Mouse (Mus musculus) liver, adult 2 months (tissue): ENCODE measurements around the gene Rgs7bp. TPM values are rescaled to one million over a fixed set of nuclear protein-coding genes. Genes with fewer than 3 reads are reported as not detected.

Source experiments
- DNase-seq: peaks from one replicate; pipeline ENCODE4 v3.0.0-alpha.2; 2011; ENCODE audit warnings: low read depth, low spot score; ENCODE audit errors: extremely low read depth
- H3K27ac ChIP-seq: fragments of 200-500 bp; replicated peaks from 2 replicates; pipeline ENCODE4 v1.5.1; 2012; ENCODE audit warnings: low read depth, mild to moderate bottlenecking, control low read depth, inconsistent platforms, low read length; ENCODE audit not compliant: insufficient read depth
- H3K27me3 ChIP-seq: fragments of 200-500 bp; 2 replicates; pipeline ENCODE4 v1.6.1; 2012; ENCODE audit warnings: mild to moderate bottlenecking, moderate library complexity, low read length, inconsistent platforms; ENCODE audit not compliant: control insufficient read depth, insufficient read depth
- H3K36me3 ChIP-seq: fragments of 200-500 bp; 2 replicates; pipeline ENCODE4 v1.6.1; 2012; ENCODE audit warnings: low read length, inconsistent platforms; ENCODE audit not compliant: control insufficient read depth, insufficient read depth
- H3K4me1 ChIP-seq: fragments of 200-500 bp; 2 replicates; pipeline ENCODE4 v1.6.1; 2011; ENCODE audit warnings: low read length; ENCODE audit not compliant: control insufficient read depth, insufficient read depth
- H3K4me3 ChIP-seq: fragments of 200-500 bp; 2 replicates; pipeline ENCODE4 v1.5.1; 2011; ENCODE audit warnings: low read depth, mild to moderate bottlenecking, control low read depth, low read length, moderate library complexity; ENCODE audit not compliant: insufficient read depth
- H3K79me2 ChIP-seq: fragments of 200-500 bp; 2 replicates; pipeline ENCODE4 v1.6.1; 2012; ENCODE audit warnings: inconsistent platforms, mild to moderate bottlenecking, low read length, moderate library complexity; ENCODE audit not compliant: control insufficient read depth, insufficient read depth
- H3K9ac ChIP-seq: fragments of 200-500 bp; 2 replicates; pipeline ENCODE4 v1.6.1; 2012; ENCODE audit warnings: low read depth, mild to moderate bottlenecking, control low read depth, inconsistent platforms, low read length
- CTCF ChIP-seq: fragments of 200-500 bp; IDR thresholded peaks from 2 replicates; pipeline ENCODE4 v1.5.1; 2011; ENCODE audit warnings: low read depth, low read length, control low read depth
- POLR2A ChIP-seq: fragments of 200-500 bp; IDR thresholded peaks from 2 replicates; pipeline ENCODE4 v1.6.1; 2011; ENCODE audit warnings: low read length, control low read depth; ENCODE audit not compliant: insufficient read depth; ENCODE audit errors: extremely low read depth
- WGBS: fragments of 180-500 bp; shearing (Covaris S2); methylation state at CpG from one replicate; pipeline ENCODE4 v1.1.7; 2018; 5-methylcytosine and 5-hydroxymethylcytosine counted together
- polyA plus RNA-seq: library from polyadenylated mRNA; depleted of rRNA; stranded (reverse); fragments of >200 nt; gene quantifications from 2 replicates; pipeline ENCODE4 v1.2.3, GENCODE M21; 2012
- total RNA-seq: library from RNA; depleted of rRNA; stranded (reverse); fragments of >200 nt; gene quantifications from 2 replicates; pipeline ENCODE4 v1.2.3, GENCODE M21; 2014

Gene Rgs7bp
- total and polyA plus RNA-seq, 2 experiments, result 0.12 to 0.46 TPM

DNA sequence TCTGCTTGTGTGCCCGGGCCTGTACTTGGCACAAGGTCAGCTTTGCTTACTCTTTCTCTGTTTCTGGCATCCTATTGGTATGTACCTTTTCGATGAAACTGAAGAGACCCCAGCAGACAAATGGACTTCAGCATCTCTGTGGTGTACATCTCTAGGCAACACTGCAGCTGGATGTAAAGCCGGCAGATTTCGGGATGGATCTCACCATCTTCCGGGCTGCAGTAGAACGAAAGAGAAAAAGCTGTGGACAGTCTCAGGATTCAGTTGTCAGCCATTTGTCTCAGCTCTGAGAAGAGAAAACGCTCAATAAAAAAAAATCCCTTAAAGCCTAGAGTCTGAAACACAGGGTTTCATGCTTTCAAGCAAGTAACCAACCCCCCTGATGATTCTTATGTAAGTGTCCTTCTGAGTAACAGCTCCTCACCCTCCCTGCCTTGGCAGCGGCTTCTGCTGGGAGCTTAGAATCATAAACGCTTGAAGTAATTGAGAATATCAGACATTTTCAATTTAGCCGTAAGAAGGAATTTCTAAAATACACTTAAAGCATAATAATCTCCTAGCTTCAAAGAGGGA is 71.9 kb downstream of the Rgs7bp start:
- TF ChIP-seq CTCF, result no peak
- no peak for TF ChIP-seq POLR2A
- Histone ChIP-seq H3K4me3 (no peak overlapping the region), H3K4me1 (no peaks in the 10 kb centered on the region), H3K36me3 (no peaks in the 10 kb centered on the region), H3K27me3 (no peaks in the 10 kb centered on the region), H3K27ac (no peak overlapping the region), H3K9ac (no peak overlapping the region), H3K79me2 (no peaks in the 10 kb centered on the region)
- DNase-seq, result no peak
- 92% methylated on average over 10 of the region's 10 CpGs for WGBS

- no peak for DNase-seq
- H3K27ac ChIP-seq, result no peak overlapping the region
- no peak overlapping the region for H3K4me3 ChIP-seq
- TF ChIP-seq CTCF (no peak), POLR2A (no peak)
- H3K27me3 ChIP-seq, result no peaks in the 10 kb centered on the region
- H3K36me3 ChIP-seq, result no peaks in the 10 kb centered on the region
- no peaks in the 10 kb centered on the region for H3K4me1 ChIP-seq
- no peaks in the 10 kb centered on the region for H3K79me2 ChIP-seq
- no peak overlapping the region for H3K9ac ChIP-seq
- WGBS, result 65% methylated on average over 1 of the region's 1 CpGs
Measured at GRCm38 (mm10) chr13:104978176-104978575, 76.6 kb downstream of the Rgs7bp start.

- Histone ChIP-seq H3K79me2 (no peaks in the 10 kb centered on the region), H3K9ac (no peak overlapping the region), H3K27ac (no peak overlapping the region), H3K36me3 (no peaks in the 10 kb centered on the region), H3K4me3 (no peak overlapping the region), H3K27me3 (no peaks in the 10 kb centered on the region), H3K4me1 (no peaks in the 10 kb centered on the region)
- 81% methylated on average over 2 of the region's 2 CpGs for WGBS
- no peak for TF ChIP-seq POLR2A
- TF ChIP-seq CTCF, result no peak
- DNase-seq, result no peak
Measured at GRCm38 (mm10) chr13:104967486-104967885, 87.2 kb downstream of the Rgs7bp start.

- H3K4me3 ChIP-seq, result no peak overlapping the region
- DNase-seq, result no peak
- H3K27me3 ChIP-seq, result no peaks in the 10 kb centered on the region
- H3K36me3 ChIP-seq, result no peaks in the 10 kb centered on the region
- H3K4me1 ChIP-seq, result no peaks in the 10 kb centered on the region
- no peak overlapping the region for H3K27ac ChIP-seq
- H3K9ac ChIP-seq, result no peak overlapping the region
- TF ChIP-seq POLR2A, result no peak
- TF ChIP-seq CTCF, result no peak
- WGBS, result 79% methylated on average over 4 of the region's 4 CpGs
- no peaks in the 10 kb centered on the region for H3K79me2 ChIP-seq
Measured at GRCm38 (mm10) chr13:104963716-104964115, 91.0 kb downstream of the Rgs7bp start.

DNA sequence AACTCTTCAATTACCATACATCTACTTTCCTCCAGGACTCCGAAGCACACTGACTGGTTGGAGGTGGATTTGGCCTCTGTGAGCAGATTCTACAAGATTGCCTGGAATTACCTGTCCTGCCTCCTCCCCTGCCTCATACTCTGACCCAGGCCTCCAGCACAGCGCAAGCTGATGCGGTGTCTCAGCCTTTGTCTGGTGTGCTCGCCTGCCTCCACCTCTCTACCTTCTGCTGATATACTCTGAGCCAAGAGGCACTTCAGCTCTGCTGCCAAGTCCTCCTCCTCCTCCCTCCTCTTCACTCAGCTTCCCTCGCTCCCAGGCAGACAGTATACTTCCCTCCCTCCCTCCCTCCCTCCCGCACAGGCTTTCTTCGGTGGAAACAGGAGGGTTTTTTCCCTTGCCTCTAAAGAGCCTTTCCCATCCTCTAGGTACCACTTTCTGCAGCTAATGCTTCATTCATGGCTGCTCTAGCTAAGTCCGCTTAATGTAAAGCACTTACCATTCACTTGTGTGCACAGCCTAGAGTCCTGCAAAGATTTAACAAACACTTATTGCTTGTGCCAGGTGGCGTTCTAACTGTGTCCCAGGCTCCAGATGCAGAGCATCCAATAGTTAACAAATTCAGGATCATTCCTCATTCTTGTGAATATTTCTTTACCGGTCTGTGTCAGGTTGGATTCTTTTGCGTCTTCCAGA is 91.9 kb downstream of the Rgs7bp start:
- H3K4me1 ChIP-seq, result no peaks in the 10 kb centered on the region
- no peak for DNase-seq
- no peaks in the 10 kb centered on the region for H3K27me3 ChIP-seq
- no peaks in the 10 kb centered on the region for H3K79me2 ChIP-seq
- WGBS, result 71% methylated on average over 11 of the region's 11 CpGs
- no peaks in the 10 kb centered on the region for H3K36me3 ChIP-seq
- TF ChIP-seq POLR2A, result no peak
- no peak for TF ChIP-seq CTCF
- H3K9ac ChIP-seq, result no peak overlapping the region
- no peak overlapping the region for H3K27ac ChIP-seq
- H3K4me3 ChIP-seq, result no peak overlapping the region

DNA sequence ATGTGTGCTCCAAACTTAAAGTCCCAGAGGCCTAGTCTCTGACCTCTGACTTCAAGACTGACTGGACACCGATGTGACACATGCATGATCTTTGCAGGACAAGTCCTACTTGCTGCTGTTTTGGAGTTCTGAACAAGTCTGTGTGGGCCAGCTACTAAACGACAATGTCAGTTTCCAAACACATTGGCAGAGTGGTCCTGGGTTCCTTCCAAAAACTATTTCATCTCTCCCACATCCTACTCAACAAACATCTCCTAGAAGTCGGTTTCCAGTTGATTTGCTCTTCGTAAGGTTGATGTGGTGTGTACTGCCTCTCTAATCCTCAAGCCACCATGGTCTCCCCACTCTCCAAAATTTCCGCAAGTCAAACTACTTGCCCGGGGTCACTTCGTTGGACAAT is 92.6 kb downstream of the Rgs7bp start:
- Histone ChIP-seq H3K36me3 (no peaks in the 10 kb centered on the region), H3K27me3 (no peaks in the 10 kb centered on the region), H3K9ac (no peak overlapping the region), H3K4me1 (no peaks in the 10 kb centered on the region), H3K27ac (no peak overlapping the region), H3K79me2 (no peaks in the 10 kb centered on the region), H3K4me3 (no peak overlapping the region)
- DNase-seq, result no peak
- TF ChIP-seq CTCF, result no peak
- TF ChIP-seq POLR2A, result no peak
- WGBS, result 79% methylated on average over 7 of the region's 7 CpGs
